Mouse (Mus musculus) ES-Bruce4 (cell line): ENCODE data around the gene Stk26. TPM values are rescaled to one million over a fixed set of nuclear protein-coding genes. Genes with fewer than 3 reads are reported as not detected.

ENCODE experiments used
- H3K27ac ChIP-seq: 2 replicates; pipeline ENCODE4 v1.5.1; 2012; ENCODE audit warnings: low read length, inconsistent platforms; ENCODE audit not compliant: insufficient read depth
- H3K27me3 ChIP-seq: 2 replicates; pipeline ENCODE4 v1.6.1; 2012; ENCODE audit warnings: mild to moderate bottlenecking, low read length, inconsistent platforms; ENCODE audit not compliant: control insufficient read depth, poor library complexity, insufficient read depth, severe bottlenecking
- H3K36me3 ChIP-seq: 2 replicates; pipeline ENCODE4 v1.6.1; 2012; ENCODE audit warnings: inconsistent platforms, mild to moderate bottlenecking, low read length, moderate library complexity; ENCODE audit not compliant: control insufficient read depth, poor library complexity, insufficient read depth, severe bottlenecking
- H3K4me1 ChIP-seq: one replicate; pipeline ENCODE4 v1.8.1; 2011; ENCODE audit warnings: low read length; ENCODE audit not compliant: control insufficient read depth, insufficient read depth
- H3K4me3 ChIP-seq: 2 replicates; pipeline ENCODE4 v1.5.1; 2011; ENCODE audit warnings: low read depth, mild to moderate bottlenecking, low read length
- H3K9ac ChIP-seq: 2 replicates; pipeline ENCODE4 v1.6.1; 2012; ENCODE audit warnings: low read depth, mild to moderate bottlenecking, inconsistent platforms; ENCODE audit not compliant: poor library complexity, severe bottlenecking
- H3K9me3 ChIP-seq: replicated peaks from 2 replicates; pipeline ENCODE4 v1.6.1; 2012; ENCODE audit warnings: mild to moderate bottlenecking, low read length, inconsistent platforms; ENCODE audit not compliant: control insufficient read depth, poor library complexity, insufficient read depth, severe bottlenecking
- CTCF ChIP-seq: IDR thresholded peaks from one replicate; pipeline ENCODE4 v1.8.1; 2011; ENCODE audit warnings: low read depth, low read length
- EP300 ChIP-seq: IDR thresholded peaks from 2 replicates; pipeline ENCODE4 v1.6.1; 2011; ENCODE audit warnings: low read depth, low read length; ENCODE audit not compliant: insufficient read depth
- POLR2A ChIP-seq: IDR thresholded peaks from one replicate; pipeline ENCODE4 v1.8.1; 2011; ENCODE audit warnings: low read length; ENCODE audit not compliant: insufficient read depth
- polyA plus RNA-seq: library from polyadenylated mRNA; stranded (reverse); fragments of >200 nt; gene quantifications from 2 replicates; pipeline ENCODE4 v1.2.4, GENCODE M21; 2011; ENCODE audit warnings: low read depth; ENCODE audit not compliant: missing spikeins, insufficient read depth, insufficient read length

Stk26 gene
- polyA plus RNA-seq, 1 experiment: 21.2 TPM

DNA sequence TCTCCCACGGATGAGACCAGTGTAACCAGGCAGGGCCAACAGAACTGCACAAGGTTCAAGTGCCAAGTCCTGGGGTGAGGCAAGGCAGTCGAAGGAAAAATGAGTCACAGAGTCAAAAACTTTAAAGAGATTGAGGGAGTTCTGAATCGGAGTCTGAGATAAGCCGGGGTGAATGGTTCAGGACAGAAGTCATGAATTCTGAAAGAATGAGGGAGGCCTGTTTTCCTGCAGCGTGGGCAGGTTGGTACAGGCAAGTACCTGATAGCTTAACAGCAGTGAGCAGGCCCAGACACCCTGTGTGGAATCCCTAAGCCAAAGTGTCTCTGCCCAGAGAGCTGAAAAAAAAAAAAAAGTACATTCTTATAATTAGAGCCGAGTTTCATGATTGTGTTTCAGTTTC is 17.0 kb upstream of the Stk26 start:
- Histone ChIP-seq H3K27ac (no peak overlapping the region), H3K4me1 (no peaks in the 10 kb centered on the region), H3K9ac (no peak overlapping the region), H3K4me3 (no peak overlapping the region), H3K9me3 (no peaks in the 10 kb centered on the region), H3K27me3 (no peaks in the 10 kb centered on the region), H3K36me3 (no peaks in the 10 kb centered on the region)
- TF ChIP-seq POLR2A (no peak), CTCF (no peak), EP300 (no peak)

DNA sequence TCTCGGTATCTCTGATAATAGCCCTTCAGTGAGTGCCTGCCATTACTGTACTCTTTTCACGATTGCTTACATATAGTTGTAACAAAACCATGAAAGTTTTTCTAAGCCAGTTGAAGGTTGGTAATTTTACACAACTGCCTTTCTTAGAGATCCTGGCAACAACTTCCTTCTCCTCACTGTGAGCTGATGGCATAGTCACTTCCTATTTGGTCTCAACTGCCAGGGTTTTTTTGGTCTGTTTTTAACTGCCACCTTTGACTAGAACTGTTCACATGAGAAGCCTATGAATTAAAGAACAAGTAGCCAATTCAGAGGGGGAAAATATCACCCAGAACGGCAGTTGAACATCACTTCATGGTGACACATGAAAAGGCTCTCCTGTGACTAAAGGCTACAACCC is 5.3 kb upstream of the Stk26 start:
- Histone ChIP-seq H3K4me1 (no peaks in the 10 kb centered on the region), H3K4me3 (no peak overlapping the region), H3K27ac (no peak overlapping the region), H3K9me3 (no peaks in the 10 kb centered on the region), H3K9ac (no peak overlapping the region), H3K27me3 (no peaks in the 10 kb centered on the region), H3K36me3 (no peaks in the 10 kb centered on the region)
- TF ChIP-seq CTCF: no peak
- no peak for TF ChIP-seq EP300
- no peak for TF ChIP-seq POLR2A

DNA sequence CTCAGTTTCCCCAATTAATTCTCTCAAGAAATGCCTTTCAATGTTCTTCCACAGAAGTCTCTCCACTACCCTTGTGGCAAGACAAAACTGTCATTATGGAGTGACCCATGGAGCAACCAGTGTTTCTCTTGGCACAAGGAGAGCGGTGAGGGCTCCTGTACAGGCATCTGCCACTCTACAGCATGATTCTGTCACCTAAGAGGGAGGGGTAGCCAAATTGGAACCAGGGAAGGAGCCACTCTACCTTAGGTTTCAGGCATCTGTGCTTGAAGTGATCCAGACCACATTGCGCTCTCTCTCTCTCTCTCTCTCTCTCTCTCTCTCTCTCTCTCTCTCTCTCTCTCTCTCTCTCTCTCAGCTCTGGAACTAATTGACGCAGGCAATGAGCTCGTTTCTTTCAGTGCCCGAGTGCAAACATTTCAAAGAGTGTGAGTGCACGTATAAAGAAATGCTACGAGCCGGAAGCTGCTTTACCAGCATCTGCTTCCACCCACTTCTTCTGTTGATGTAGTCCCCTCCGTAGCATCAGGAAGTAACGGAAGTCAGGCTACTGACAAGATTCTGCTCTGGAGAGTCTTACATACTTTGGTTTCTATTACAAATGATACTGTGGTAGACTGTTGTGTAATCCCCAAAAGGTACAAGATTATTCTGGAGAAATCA is 4.7 kb upstream of the Stk26 start:
- no peak overlapping the region for H3K9ac ChIP-seq
- no peak for TF ChIP-seq CTCF
- no peak for TF ChIP-seq EP300
- no peak for TF ChIP-seq POLR2A

DNA sequence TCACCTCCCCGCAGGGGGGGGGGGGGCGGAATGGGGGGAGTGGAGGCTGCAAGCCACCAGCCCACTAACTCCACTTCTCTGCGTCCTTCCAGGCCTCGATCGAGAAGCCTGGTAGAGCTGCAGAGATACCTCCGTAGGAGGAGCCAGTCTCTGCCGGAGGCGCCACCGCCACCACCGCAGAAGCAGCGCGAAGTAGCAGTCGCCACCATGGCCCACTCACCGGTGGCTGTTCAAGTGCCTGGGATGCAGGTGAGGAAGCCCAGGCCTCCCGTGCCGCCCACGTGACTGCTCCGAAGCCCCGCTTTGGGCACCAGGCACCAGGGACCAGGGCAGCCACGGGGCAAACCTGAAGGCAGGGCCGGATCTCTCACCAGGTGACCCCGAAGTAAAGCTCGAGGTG is 740 bp downstream of the Stk26 start:
- H3K9ac ChIP-seq: peak overlapping the region; percentile 64
- peak overlapping the region; percentile 80 for H3K4me3 ChIP-seq
- H3K9me3 ChIP-seq: no peaks in the 10 kb centered on the region
- H3K27ac ChIP-seq: no peak overlapping the region
- H3K36me3 ChIP-seq: no peaks in the 10 kb centered on the region
- H3K27me3 ChIP-seq: no peaks in the 10 kb centered on the region; the same call in 1 of the 2 replicates
- no peaks in the 10 kb centered on the region for H3K4me1 ChIP-seq
- TF ChIP-seq POLR2A: no peak
- no peak for TF ChIP-seq CTCF
- TF ChIP-seq EP300: no peak

More for the DNA sequence above, 4.7 kb upstream of the Stk26 start:
- no peak overlapping the region for H3K4me3 ChIP-seq
- H3K27me3 ChIP-seq: no peaks in the 10 kb centered on the region
- H3K9me3 ChIP-seq: no peaks in the 10 kb centered on the region
- no peaks in the 10 kb centered on the region for H3K36me3 ChIP-seq
- no peaks in the 10 kb centered on the region for H3K4me1 ChIP-seq
- H3K27ac ChIP-seq: no peak overlapping the region

GRCm38 (mm10) chrX:50842046-50842445 is 1.2 kb downstream of the Stk26 start:
- no peaks in the 10 kb centered on the region for H3K36me3 ChIP-seq
- peak overlapping the region; percentile 64 for H3K9ac ChIP-seq
- TF ChIP-seq CTCF: no peak
- TF ChIP-seq POLR2A: no peak
- no peak for TF ChIP-seq EP300
- H3K27ac ChIP-seq: no peak overlapping the region
- H3K27me3 ChIP-seq: no peaks in the 10 kb centered on the region; the same call in 1 of the 2 replicates
- H3K9me3 ChIP-seq: no peaks in the 10 kb centered on the region
- no peaks in the 10 kb centered on the region for H3K4me1 ChIP-seq
- H3K4me3 ChIP-seq: peak overlapping the region; percentile 80

DNA sequence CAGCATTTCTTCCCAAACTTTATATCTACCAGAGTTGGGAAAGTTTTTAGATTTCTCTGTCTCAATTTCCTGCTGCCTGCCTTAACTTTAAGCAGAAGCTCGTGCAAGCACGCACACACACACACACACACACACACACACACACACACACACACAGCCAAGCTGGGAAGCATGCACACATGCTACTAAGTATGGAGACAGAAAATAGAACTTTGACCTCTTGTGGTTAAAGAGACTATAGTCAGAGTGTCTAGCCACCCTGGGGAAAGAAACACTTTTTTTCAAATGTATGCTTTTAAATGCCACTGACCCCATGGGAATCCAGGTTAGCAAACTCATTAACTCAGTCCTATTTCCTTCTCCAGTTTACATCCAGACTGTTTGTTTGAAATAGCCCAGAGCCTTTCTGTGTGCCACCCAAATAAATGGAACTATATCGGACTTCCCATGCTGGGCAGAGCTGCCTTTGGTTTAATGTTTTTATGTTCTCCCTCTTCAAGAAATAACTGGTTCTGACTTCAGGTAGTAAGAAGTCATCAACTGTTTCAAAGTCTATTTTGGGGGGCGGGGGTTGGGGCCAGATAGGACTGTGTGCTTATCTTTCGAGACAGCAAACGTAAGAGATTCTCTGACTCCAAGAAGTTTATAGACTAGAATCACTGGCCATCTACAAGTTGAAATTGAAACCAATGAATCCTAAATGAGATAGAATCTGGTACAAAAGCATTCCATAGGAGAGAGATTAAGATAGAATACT is 9.8 kb downstream of the Stk26 start:
- Histone ChIP-seq H3K4me1 (no peaks in the 10 kb centered on the region), H3K27ac (no peak overlapping the region), H3K4me3 (no peak overlapping the region), H3K9me3 (no peaks in the 10 kb centered on the region), H3K9ac (no peak overlapping the region), H3K27me3 (no peaks in the 10 kb centered on the region), H3K36me3 (no peaks in the 10 kb centered on the region)
- TF ChIP-seq CTCF: no peak
- TF ChIP-seq POLR2A: no peak
- no peak for TF ChIP-seq EP300
